Mouse (Mus musculus) stomach, embryonic 15.5 days (tissue): ENCODE data around the gene Ensa. TPM values are rescaled to one million over a fixed set of nuclear protein-coding genes. Genes with fewer than 3 reads are reported as not detected.
"Not testable (repeated sequence)": the region's sequence is repeated elsewhere in the genome, so short reads cannot be mapped to it uniquely, and the experiment has no call there.

ENCODE experiments used
- ATAC-seq: fragments of 200-750 bp; cut with Nextera tagmentation; 2 replicates; pipeline ENCODE4 v1.8.0; 2017; ENCODE audit warnings: low read depth, moderate number of reproducible peaks, moderate TSS enrichment; ENCODE audit not compliant: insufficient read depth, low FRiP score
- H3K27ac ChIP-seq: fragments of 300-500 bp; sonication (generic); 2 replicates; pipeline ENCODE4 v1.5.1; 2015; ENCODE audit warnings: mild to moderate bottlenecking, inconsistent platforms
- H3K27me3 ChIP-seq: fragments of 300-500 bp; sonication (generic); replicated peaks from 2 replicates; pipeline ENCODE4 v1.6.1; 2015; ENCODE audit warnings: inconsistent platforms
- H3K36me3 ChIP-seq: fragments of 300-500 bp; sonication (generic); 2 replicates; pipeline ENCODE4 v1.6.1; 2015; ENCODE audit warnings: inconsistent platforms
- H3K4me1 ChIP-seq: fragments of 300-500 bp; sonication (generic); 2 replicates; pipeline ENCODE4 v1.6.1; 2015; ENCODE audit warnings: inconsistent platforms
- H3K4me2 ChIP-seq: fragments of 300-500 bp; sonication (generic); 2 replicates; pipeline ENCODE4 v1.6.1; 2015; ENCODE audit warnings: mild to moderate bottlenecking, inconsistent platforms
- H3K4me3 ChIP-seq: fragments of 300-500 bp; sonication (generic); replicated peaks from 2 replicates; pipeline ENCODE4 v1.5.1; 2015; ENCODE audit warnings: inconsistent platforms
- H3K9ac ChIP-seq: fragments of 300-500 bp; sonication (generic); 2 replicates; pipeline ENCODE4 v1.6.1; 2015; ENCODE audit warnings: inconsistent platforms
- H3K9me3 ChIP-seq: fragments of 300-500 bp; sonication (generic); 2 replicates; pipeline ENCODE4 v1.6.1; 2016; ENCODE audit warnings: inconsistent platforms
- WGBS: fragments of 180-500 bp; shearing (Covaris S2); methylation state at CpG from one replicate; pipeline ENCODE4 v1.1.7; 2015; 5-methylcytosine and 5-hydroxymethylcytosine counted together
- polyA plus RNA-seq: library from polyadenylated mRNA; unstranded; fragments of >200 nt; fragmentation: Nextera tagmentation; extraction: Ambion mirVana; gene quantifications from 2 replicates; pipeline ENCODE4 v1.2.1, GENCODE M21; 2015

Gene Ensa
- 65.6 and 71.0 TPM in 2 replicates for polyA plus RNA-seq

GRCm38 (mm10) chr3:95624628-95625503, at the start of gene Ensa:
Gene Ensa (plus strand): TSS chr3:95624993.
- under 1% methylated on average over 44 of the region's 44 CpGs for WGBS
- peak within 1 kb of the TSS; percentile 91 for H3K27ac ChIP-seq

GRCm38 (mm10) chr3:95587754-95588603, 36.8 kb upstream of the Ensa start:
- Histone ChIP-seq H3K36me3 (no peaks in the 10 kb centered on the region), H3K4me2 (peak overlapping the region; percentile 54), H3K4me1 (no peaks in the 10 kb centered on the region), H3K9ac (no peak overlapping the region), H3K9me3 (no peaks in the 10 kb centered on the region), H3K27me3 (no peaks in the 10 kb centered on the region), H3K4me3 (peak overlapping the region; percentile 70), H3K27ac (peak overlapping the region; percentile 75)
- 44% methylated on average over 8 of the region's 8 CpGs for WGBS
- no peak; the same call in 1 of the 2 replicates for ATAC-seq

More at GRCm38 (mm10) chr3:95624628-95625503, at the start of gene Ensa:
- ATAC-seq, result peak; percentile 99
- Histone ChIP-seq H3K4me1 (peaks cover 7% of the 10 kb centered on the region), H3K4me3 (peak within 1 kb of the TSS; percentile 69), H3K27me3 (no peaks in the 10 kb centered on the region), H3K4me2 (peak within 1 kb of the TSS; percentile 68), H3K9me3 (no peaks in the 10 kb centered on the region), H3K9ac (peak within 1 kb of the TSS; percentile 52; the same call in 1 of the 2 replicates), H3K36me3 (peaks cover 32% of the 10 kb centered on the region)

GRCm38 (mm10) chr3:95588604-95589086, 36.1 kb upstream of the Ensa start, which contains the start of gene Golph3l:
Gene Golph3l (plus strand): TSS chr3:95588934.
- no peaks in the 10 kb centered on the region for H3K27me3 ChIP-seq

GRCm38 (mm10) chr3:95598734-95599133, 26.1 kb upstream of the Ensa start:
- ATAC-seq, result no peak

More at GRCm38 (mm10) chr3:95588604-95589086, 36.1 kb upstream of the Ensa start, which contains the start of gene Golph3l:
- peak; percentile 100 for ATAC-seq
- Histone ChIP-seq H3K27ac (peak within 1 kb of the TSS; percentile 86), H3K9ac (peak within 1 kb of the TSS; percentile 53; the same call in 1 of the 2 replicates), H3K4me1 (no peaks in the 10 kb centered on the region), H3K4me2 (peak within 1 kb of the TSS; percentile 56), H3K9me3 (no peaks in the 10 kb centered on the region), H3K36me3 (no peaks in the 10 kb centered on the region), H3K4me3 (peak within 1 kb of the TSS; percentile 70)
- WGBS, result under 1% methylated on average over 12 of the region's 12 CpGs

GRCm38 (mm10) chr3:95601287-95601686, 23.5 kb upstream of the Ensa start:
- no peaks in the 10 kb centered on the region for H3K9me3 ChIP-seq
- no peak overlapping the region for H3K4me2 ChIP-seq
- H3K4me1 ChIP-seq, result no peaks in the 10 kb centered on the region
- H3K9ac ChIP-seq, result no peak overlapping the region
- H3K4me3 ChIP-seq, result no peak overlapping the region
- no peaks in the 10 kb centered on the region for H3K27me3 ChIP-seq
- ATAC-seq, result no peak
- H3K27ac ChIP-seq, result no peak overlapping the region
- peaks cover 5% of the 10 kb centered on the region; the same call in 1 of the 2 replicates for H3K36me3 ChIP-seq
- WGBS, result 67% methylated on average over 3 of the region's 3 CpGs

More at GRCm38 (mm10) chr3:95598734-95599133, 26.1 kb upstream of the Ensa start:
- Histone ChIP-seq H3K27ac (no peak overlapping the region), H3K4me3 (no peak overlapping the region), H3K4me1 (no peaks in the 10 kb centered on the region), H3K36me3 (0 out of 2 replicates have a peak, but pooled peaks cover 2% of the 10 kb centered on the region), H3K4me2 (no peak overlapping the region), H3K9me3 (no peaks in the 10 kb centered on the region), H3K27me3 (no peaks in the 10 kb centered on the region), H3K9ac (no peak overlapping the region)

- peaks cover 23% of the 10 kb centered on the region for H3K36me3 ChIP-seq
- no peak overlapping the region for H3K9ac ChIP-seq
- H3K27me3 ChIP-seq, result no peaks in the 10 kb centered on the region
- WGBS, result 86% methylated on average over 3 of the region's 3 CpGs
- H3K27ac ChIP-seq, result no peak overlapping the region
- no peaks in the 10 kb centered on the region for H3K4me1 ChIP-seq
- no peak overlapping the region for H3K4me2 ChIP-seq
- no peak for ATAC-seq
- no peak overlapping the region for H3K4me3 ChIP-seq
- no peaks in the 10 kb centered on the region for H3K9me3 ChIP-seq
Measured at GRCm38 (mm10) chr3:95606096-95606495, 18.7 kb upstream of the Ensa start.

- WGBS, result 68% methylated on average over 3 of the region's 3 CpGs
- Histone ChIP-seq H3K27me3 (no peaks in the 10 kb centered on the region), H3K4me1 (no peaks in the 10 kb centered on the region), H3K9ac (no peak overlapping the region), H3K9me3 (no peaks in the 10 kb centered on the region), H3K4me2 (no peak overlapping the region), H3K4me3 (no peak overlapping the region), H3K36me3 (peaks cover 25% of the 10 kb centered on the region), H3K27ac (no peak overlapping the region)
- ATAC-seq, result no peak
Measured at GRCm38 (mm10) chr3:95609195-95609594, 15.6 kb upstream of the Ensa start.

GRCm38 (mm10) chr3:95613996-95614395, 10.8 kb upstream of the Ensa start:
- no peak overlapping the region for H3K4me3 ChIP-seq
- H3K4me1 ChIP-seq, result no peaks in the 10 kb centered on the region
- H3K9ac ChIP-seq, result no peak overlapping the region
- H3K4me2 ChIP-seq, result no peak overlapping the region
- H3K27me3 ChIP-seq, result no peaks in the 10 kb centered on the region
- H3K9me3 ChIP-seq, result no peaks in the 10 kb centered on the region
- peaks cover 42% of the 10 kb centered on the region for H3K36me3 ChIP-seq
- ATAC-seq, result no peak
- 97% methylated on average over 1 of the region's 1 CpGs for WGBS
- no peak overlapping the region for H3K27ac ChIP-seq

GRCm38 (mm10) chr3:95618511-95618910, 6.3 kb upstream of the Ensa start:
- no peaks in the 10 kb centered on the region for H3K9me3 ChIP-seq
- H3K9ac ChIP-seq, result no peak overlapping the region
- H3K4me2 ChIP-seq, result no peak overlapping the region
- no peak overlapping the region for H3K27ac ChIP-seq
- 81% methylated on average over 1 of the region's 1 CpGs for WGBS
- ATAC-seq, result no peak
- H3K27me3 ChIP-seq, result no peaks in the 10 kb centered on the region
- no peak overlapping the region for H3K4me3 ChIP-seq
- peaks cover 31% of the 10 kb centered on the region; the same call in 1 of the 2 replicates for H3K36me3 ChIP-seq
- H3K4me1 ChIP-seq, result no peaks in the 10 kb centered on the region

GRCm38 (mm10) chr3:95621241-95621640, 3.6 kb upstream of the Ensa start:
- WGBS, result 84% methylated on average over 1 of the region's 1 CpGs

GRCm38 (mm10) chr3:95622421-95622820, 2.4 kb upstream of the Ensa start:
- H3K9ac ChIP-seq, H3K4me1 ChIP-seq, ATAC-seq, H3K27ac ChIP-seq, H3K27me3 ChIP-seq, H3K9me3 ChIP-seq, H3K4me2 ChIP-seq, H3K4me3 ChIP-seq: not testable (repeated sequence)
- whole genome bisulfite sequencing, result 93% methylated on average over 20 of the region's 20 CpGs
- peaks cover 16% of the 10 kb centered on the region; the same call in 1 of the 2 replicates for H3K36me3 ChIP-seq

More at GRCm38 (mm10) chr3:95621241-95621640, 3.6 kb upstream of the Ensa start:
- Histone ChIP-seq H3K9ac (no peak overlapping the region), H3K4me2 (no peak overlapping the region), H3K27ac (no peak overlapping the region), H3K36me3 (peaks cover 20% of the 10 kb centered on the region; the same call in 1 of the 2 replicates), H3K4me3 (no peak overlapping the region), H3K4me1 (peaks cover 7% of the 10 kb centered on the region), H3K27me3 (no peaks in the 10 kb centered on the region), H3K9me3 (no peaks in the 10 kb centered on the region)
- ATAC-seq, result no peak
